In genomic region chr12:4592541-4593165, GRCm38 (mm10) we compare ENCODE assay signal across 8 mouse cellular contexts. TPM values are rescaled to one million over a fixed set of nuclear protein-coding genes. Genes with fewer than 3 reads are reported as not detected.
DNase-seq lines count a peak whose midpoint lies in the region; ATAC-seq and TF ChIP-seq lines count a peak whose summit lies in the region.

Itsn2 (plus strand) TSS chr12:4592638.
Gm3625 (minus strand) TSS chr12:4592927.

- H3K27ac ChIP-seq in embryonic facial prominence, embryonic 13.5 days = peak within 1 kb of the TSS; percentile 74
- peak within 1 kb of the TSS; percentile 88 for H3K27ac ChIP-seq in limb, embryonic 15.5 days
- peak within 1 kb of the TSS; percentile 74 for H3K27ac ChIP-seq in midbrain, embryonic 16.5 days (ENCODE audit: low read length)
- peak within 1 kb of the TSS; percentile 98 for H3K27ac ChIP-seq in spleen, adult 2 months (ENCODE audit: insufficient read depth, low read length)

- DNase-seq in A20 (ENCODE audit: low read depth, low spot score) = peak; percentile 84
- DNase-seq in adrenal gland, postnatal 36 days = peak; percentile 86 to 92
- DNase-seq in heart, adult 8-10 months (ENCODE audit: low spot score) = peak; percentile 62
- peak; percentile 51 to 73 for DNase-seq in kidney, adult 8-10 months
- peak; percentile 45 to 77 for DNase-seq in spleen, adult 2 months (ENCODE audit: low read depth in 1 of 2, low spot score in 2 of 2)

- TF ChIP-seq POLR2A in spleen, adult 2 months (IDR thresholded peaks at IDR 0.05; ENCODE audit: low read depth, low read length) = peak; percentile 80

- H3K9ac ChIP-seq in embryonic facial prominence, embryonic 13.5 days = peak within 1 kb of the TSS; percentile 90
- H3K9ac ChIP-seq in limb, embryonic 15.5 days = peak within 1 kb of the TSS; percentile 90
- peak within 1 kb of the TSS; percentile 85 for H3K9ac ChIP-seq in midbrain, embryonic 16.5 days (ENCODE audit: low read depth, low read length)

- under 1% methylated on average over 47 of the region's 49 CpGs for WGBS in embryonic facial prominence, embryonic 13.5 days
- under 1% methylated on average over 46 of the region's 49 CpGs for WGBS in limb, embryonic 15.5 days
- 0% methylated on average over 16 of the region's 49 CpGs for WGBS in midbrain, embryonic 16.5 days
- whole genome bisulfite sequencing in spleen, adult 2 months = under 1% methylated on average over 44 of the region's 49 CpGs

- H3K4me2 ChIP-seq in embryonic facial prominence, embryonic 13.5 days = peak within 1 kb of the TSS; percentile 69
- H3K4me2 ChIP-seq in limb, embryonic 15.5 days = peak within 1 kb of the TSS; percentile 71
- H3K4me2 ChIP-seq in midbrain, embryonic 16.5 days (ENCODE audit: low read length) = peak within 1 kb of the TSS; percentile 65

- H3K4me1 ChIP-seq in embryonic facial prominence, embryonic 13.5 days = peaks cover 20% of the 10 kb centered on the region
- peaks cover 5% of the 10 kb centered on the region for H3K4me1 ChIP-seq in limb, embryonic 15.5 days
- peaks cover 21% of the 10 kb centered on the region for H3K4me1 ChIP-seq in midbrain, embryonic 16.5 days (ENCODE audit: control insufficient read depth, insufficient read depth, low read length)
- peaks cover 13% of the 10 kb centered on the region for H3K4me1 ChIP-seq in spleen, adult 2 months (ENCODE audit: control insufficient read depth, insufficient read depth, insufficient read length)

- H3K36me3 ChIP-seq in embryonic facial prominence, embryonic 13.5 days = no peaks in the 10 kb centered on the region
- no peaks in the 10 kb centered on the region for H3K36me3 ChIP-seq in limb, embryonic 15.5 days
- H3K36me3 ChIP-seq in midbrain, embryonic 16.5 days (ENCODE audit: control insufficient read depth, insufficient read depth, low read length) = no peaks in the 10 kb centered on the region
- no peaks in the 10 kb centered on the region for H3K36me3 ChIP-seq in spleen, adult 2 months (ENCODE audit: control insufficient read depth, insufficient read depth, low read length)

- H3K4me3 ChIP-seq in embryonic facial prominence, embryonic 13.5 days = peak within 1 kb of the TSS; percentile 93
- peak within 1 kb of the TSS; percentile 98 for H3K4me3 ChIP-seq in limb, embryonic 15.5 days
- peak within 1 kb of the TSS; percentile 95 for H3K4me3 ChIP-seq in midbrain, embryonic 16.5 days (ENCODE audit: low read depth, low read length)
- H3K4me3 ChIP-seq in spleen, adult 2 months (ENCODE audit: extremely low read depth, insufficient read depth, insufficient read length) = peak within 1 kb of the TSS; percentile 93

- peak; percentile 72; the same call in 1 of the 2 replicates for ATAC-seq in embryonic facial prominence, embryonic 13.5 days (ENCODE audit: insufficient number of reproducible peaks, insufficient read depth, low FRiP score, low TSS enrichment, low read depth)
- ATAC-seq in limb, embryonic 15.5 days (ENCODE audit: insufficient number of reproducible peaks, low FRiP score, low TSS enrichment, low read depth) = peak; percentile 77; the same call in 1 of the 2 replicates
- peak; percentile 90 for ATAC-seq in midbrain, embryonic 16.5 days

- no peak for TF ChIP-seq CTCF in spleen, adult 2 months (IDR thresholded peaks at IDR 0.05; ENCODE audit: extremely low read depth, insufficient read depth, insufficient read length, insufficient replicate concordance)

- no peaks in the 10 kb centered on the region for H3K9me3 ChIP-seq in embryonic facial prominence, embryonic 13.5 days
- H3K9me3 ChIP-seq in limb, embryonic 15.5 days = no peaks in the 10 kb centered on the region
- H3K9me3 ChIP-seq in midbrain, embryonic 16.5 days (replicated peaks; ENCODE audit: control insufficient read depth, low read length, poor library complexity, severe bottlenecking) = no peaks in the 10 kb centered on the region

- no peaks in the 10 kb centered on the region for H3K27me3 ChIP-seq in embryonic facial prominence, embryonic 13.5 days
- no peaks in the 10 kb centered on the region for H3K27me3 ChIP-seq in limb, embryonic 15.5 days
- no peaks in the 10 kb centered on the region for H3K27me3 ChIP-seq in midbrain, embryonic 16.5 days (ENCODE audit: control insufficient read depth, insufficient read depth, low read depth, low read length)
- H3K27me3 ChIP-seq in spleen, adult 2 months (ENCODE audit: control insufficient read depth, insufficient read depth, low read length) = no peaks in the 10 kb centered on the region

RNA-seq across cellular contexts. Expression of gene Itsn2, which starts in this region (rescaled TPM):
- 10 to 100 TPM; 56.8 to 57.5 TPM for total RNA-seq in adrenal gland, postnatal 36 days (2021)
- polyA plus RNA-seq in embryonic facial prominence, embryonic 13.5 days (2015; fragmentation: Nextera tagmentation; extraction: Ambion mirVana) = 32.7 and 34.0 TPM in 2 replicates
- total RNA-seq in heart, adult 8-10 months (2022) = 10 to 100 TPM; 37.7 to 43.4 (median 42.4) TPM
- 33.8 and 39.3 TPM in 2 replicates for polyA plus RNA-seq in limb, embryonic 15.5 days (2015; fragmentation: Nextera tagmentation; extraction: Ambion mirVana)
- polyA plus RNA-seq in midbrain, embryonic 16.5 days (2015; fragmentation: Nextera tagmentation; extraction: Ambion mirVana) = 19.4 and 20.3 TPM in 2 replicates
- 33.6 and 38.9 TPM in 2 replicates for polyA plus RNA-seq in spleen, adult 2 months (2012; rRNA removed)

RNA-seq across cellular contexts. Expression of gene Gm3625, which starts in this region (rescaled TPM):
- total RNA-seq in adrenal gland, postnatal 36 days (2021) = not detected
- not detected in 2 replicates for polyA plus RNA-seq in embryonic facial prominence, embryonic 13.5 days (2015; fragmentation: Nextera tagmentation; extraction: Ambion mirVana)
- total RNA-seq in heart, adult 8-10 months (2022) = not detected
- polyA plus RNA-seq in limb, embryonic 15.5 days (2015; fragmentation: Nextera tagmentation; extraction: Ambion mirVana) = not detected in 2 replicates
- not detected in 2 replicates for polyA plus RNA-seq in midbrain, embryonic 16.5 days (2015; fragmentation: Nextera tagmentation; extraction: Ambion mirVana)
- polyA plus RNA-seq in spleen, adult 2 months (2012; rRNA removed) = not detected in 2 replicates

Comparison
In these comparisons a context has a peak if more than half of its experiments do, and no peak if none do; other contexts are left out.
1. Peak in every context shown above with its lines: DNase-seq, ATAC-seq, H3K4me3 ChIP-seq and H3K27ac ChIP-seq.